Mouse (Mus musculus) midbrain, embryonic 16.5 days (tissue): ENCODE results near the gene 6330409D20Rik. TPM values are rescaled to one million over a fixed set of nuclear protein-coding genes. Genes with fewer than 3 reads are reported as not detected.
A peak's percentile ranks its signal among the peaks of the same experiment; 100 is the strongest.

Experiments
- ATAC-seq: fragments of 200-750 bp; cut with Nextera tagmentation; 2 replicates; pipeline ENCODE4 v1.8.0; 2017; ENCODE audit warnings: moderate TSS enrichment
- H3K27ac ChIP-seq: fragments of 300-500 bp; sonication (generic); 2 replicates; pipeline ENCODE4 v1.5.1; 2014; ENCODE audit warnings: mild to moderate bottlenecking, low read length, mixed read lengths
- H3K27me3 ChIP-seq: fragments of 300-500 bp; sonication (generic); 2 replicates; pipeline ENCODE4 v1.6.1; 2014; ENCODE audit warnings: low read depth, low read length, mixed read lengths; ENCODE audit not compliant: control insufficient read depth, insufficient read depth
- H3K36me3 ChIP-seq: fragments of 300-500 bp; sonication (generic); 2 replicates; pipeline ENCODE4 v1.6.1; 2014; ENCODE audit warnings: mild to moderate bottlenecking, low read length, moderate library complexity, mixed read lengths; ENCODE audit not compliant: control insufficient read depth, insufficient read depth
- H3K4me1 ChIP-seq: fragments of 300-500 bp; sonication (generic); 2 replicates; pipeline ENCODE4 v1.6.1; 2014; ENCODE audit warnings: mild to moderate bottlenecking, low read length, mixed read lengths; ENCODE audit not compliant: control insufficient read depth, insufficient read depth
- H3K4me2 ChIP-seq: fragments of 300-500 bp; sonication (generic); 2 replicates; pipeline ENCODE4 v1.6.1; 2014; ENCODE audit warnings: mild to moderate bottlenecking, low read length, mixed read lengths
- H3K4me3 ChIP-seq: fragments of 300-500 bp; sonication (generic); 2 replicates; pipeline ENCODE4 v1.5.1; 2014; ENCODE audit warnings: low read depth, mild to moderate bottlenecking, low read length, moderate library complexity, mixed read lengths
- H3K9ac ChIP-seq: fragments of 300-500 bp; sonication (generic); 2 replicates; pipeline ENCODE4 v1.6.1; 2014; ENCODE audit warnings: low read depth, low read length, mixed read lengths
- H3K9me3 ChIP-seq: fragments of 300-500 bp; sonication (generic); replicated peaks from 2 replicates; pipeline ENCODE4 v1.6.1; 2014; ENCODE audit warnings: mild to moderate bottlenecking, low read length, mixed read lengths; ENCODE audit not compliant: control insufficient read depth, poor library complexity, severe bottlenecking
- WGBS: fragments of 180-500 bp; shearing (Covaris S2); extraction: QIAGEN DNeasy Blood & Tissue Kit; methylation state at CpG from one replicate; pipeline ENCODE4 v1.1.7; 2014; 5-methylcytosine and 5-hydroxymethylcytosine counted together
- polyA plus RNA-seq: library from polyadenylated mRNA; unstranded; fragments of >200 nt; fragmentation: Nextera tagmentation; extraction: Ambion mirVana; gene quantifications from 2 replicates; pipeline ENCODE4 v1.2.1, GENCODE M21; 2015

The 6330409D20Rik gene
- polyA plus RNA-seq, 1 experiment from 2014 or later, result 3.5 TPM

GRCm38 (mm10) chr2:32722046-32722445, 18.8 kb downstream of the 6330409D20Rik start:
- H3K4me1 ChIP-seq, result 0 out of 2 replicates have a peak, but pooled peaks cover 1% of the 10 kb centered on the region
- H3K36me3 ChIP-seq, result no peaks in the 10 kb centered on the region
- WGBS, result 59% methylated on average over 6 of the region's 6 CpGs
- H3K27ac ChIP-seq, result no peak overlapping the region
- H3K9ac ChIP-seq, result no peak overlapping the region
- no peak overlapping the region for H3K4me3 ChIP-seq
- ATAC-seq, result no peak
- H3K4me2 ChIP-seq, result no peak overlapping the region
- no peaks in the 10 kb centered on the region for H3K9me3 ChIP-seq
- no peaks in the 10 kb centered on the region for H3K27me3 ChIP-seq

GRCm38 (mm10) chr2:32720681-32721229, 20.1 kb downstream of the 6330409D20Rik start, which contains the start of gene Sh2d3c:
Sh2d3c (plus strand) TSS chr2:32721055.
- ATAC-seq, result no peak
- Histone ChIP-seq H3K9ac (no peak within 1 kb of the TSS), H3K4me3 (no peak within 1 kb of the TSS), H3K4me1 (no peaks in the 10 kb centered on the region), H3K4me2 (no peak within 1 kb of the TSS), H3K9me3 (no peaks in the 10 kb centered on the region), H3K27ac (no peak within 1 kb of the TSS), H3K36me3 (no peaks in the 10 kb centered on the region), H3K27me3 (no peaks in the 10 kb centered on the region)
- 58% methylated on average over 8 of the region's 8 CpGs for WGBS

GRCm38 (mm10) chr2:32720053-32720452, 20.8 kb downstream of the 6330409D20Rik start:
- Histone ChIP-seq H3K27me3 (no peaks in the 10 kb centered on the region), H3K27ac (no peak overlapping the region), H3K9ac (no peak overlapping the region), H3K4me3 (no peak overlapping the region), H3K4me1 (no peaks in the 10 kb centered on the region), H3K36me3 (no peaks in the 10 kb centered on the region), H3K4me2 (no peak overlapping the region), H3K9me3 (no peaks in the 10 kb centered on the region)
- 88% methylated on average over 3 of the region's 3 CpGs for WGBS
- ATAC-seq, result no peak

GRCm38 (mm10) chr2:32718761-32719160, 22.1 kb downstream of the 6330409D20Rik start:
- Histone ChIP-seq H3K27me3 (no peaks in the 10 kb centered on the region), H3K36me3 (no peaks in the 10 kb centered on the region), H3K9me3 (no peaks in the 10 kb centered on the region), H3K27ac (no peak overlapping the region), H3K4me1 (peaks cover 6% of the 10 kb centered on the region), H3K4me3 (no peak overlapping the region), H3K9ac (no peak overlapping the region), H3K4me2 (no peak overlapping the region)
- WGBS, result 44% methylated on average over 9 of the region's 9 CpGs
- ATAC-seq, result no peak

GRCm38 (mm10) chr2:32714987-32715425, 25.8 kb downstream of the 6330409D20Rik start:
- peaks cover 18% of the 10 kb centered on the region for H3K4me1 ChIP-seq
- H3K4me3 ChIP-seq, result no peak overlapping the region
- H3K27me3 ChIP-seq, result no peaks in the 10 kb centered on the region
- no peak overlapping the region for H3K4me2 ChIP-seq
- no peak for ATAC-seq
- no peak overlapping the region for H3K9ac ChIP-seq
- no peak overlapping the region for H3K27ac ChIP-seq
- 61% methylated on average over 4 of the region's 4 CpGs for WGBS
- H3K9me3 ChIP-seq, result no peaks in the 10 kb centered on the region
- 0 out of 2 replicates have a peak, but pooled peaks cover 3% of the 10 kb centered on the region for H3K36me3 ChIP-seq

- Histone ChIP-seq H3K4me3 (no peak overlapping the region; the same call in 1 of the 2 replicates), H3K27me3 (no peaks in the 10 kb centered on the region), H3K9ac (peak overlapping the region; percentile 86), H3K4me2 (peak overlapping the region; percentile 99), H3K27ac (peak overlapping the region; percentile 100), H3K4me1 (peaks cover 18% of the 10 kb centered on the region), H3K9me3 (no peaks in the 10 kb centered on the region), H3K36me3 (peaks cover 10% of the 10 kb centered on the region)
- ATAC-seq, result no peak
- 64% methylated on average over 11 of the region's 11 CpGs for WGBS
Measured at GRCm38 (mm10) chr2:32714117-32714986, 26.5 kb downstream of the 6330409D20Rik start.

GRCm38 (mm10) chr2:32712934-32713817, 27.6 kb downstream of the 6330409D20Rik start, which contains the start of gene Cdk9:
Cdk9 (minus strand) TSS chr2:32713076.
- Histone ChIP-seq H3K4me1 (peaks cover 18% of the 10 kb centered on the region), H3K36me3 (peaks cover 12% of the 10 kb centered on the region), H3K9me3 (no peaks in the 10 kb centered on the region), H3K27me3 (no peaks in the 10 kb centered on the region), H3K4me3 (peak within 1 kb of the TSS; percentile 96), H3K4me2 (peak within 1 kb of the TSS; percentile 99), H3K9ac (peak within 1 kb of the TSS; percentile 86), H3K27ac (peak within 1 kb of the TSS; percentile 100)
- WGBS, result under 1% methylated on average over 49 of the region's 79 CpGs
- ATAC-seq, result peak; percentile 87

- H3K27me3 ChIP-seq, result no peaks in the 10 kb centered on the region
- WGBS, result 0% methylated on average over 42 of the region's 44 CpGs
- H3K27ac ChIP-seq, result peak overlapping the region; percentile 100
- H3K9ac ChIP-seq, result peak overlapping the region; percentile 86
- no peaks in the 10 kb centered on the region for H3K9me3 ChIP-seq
- H3K36me3 ChIP-seq, result peaks cover 16% of the 10 kb centered on the region
- peaks cover 18% of the 10 kb centered on the region for H3K4me1 ChIP-seq
- peak; percentile 88 for ATAC-seq
- peak overlapping the region; percentile 96 for H3K4me3 ChIP-seq
- peak overlapping the region; percentile 99 for H3K4me2 ChIP-seq
Measured at GRCm38 (mm10) chr2:32712586-32712933, 28.3 kb downstream of the 6330409D20Rik start.
